Mouse (Mus musculus) cerebellum, adult 9-10 months (tissue): ENCODE results near the gene Ptpa.

ENCODE experiments used
- DNase-seq: peaks from one replicate; pipeline ENCODE4 v3.0.0; 2022

The Ptpa gene

DNA sequence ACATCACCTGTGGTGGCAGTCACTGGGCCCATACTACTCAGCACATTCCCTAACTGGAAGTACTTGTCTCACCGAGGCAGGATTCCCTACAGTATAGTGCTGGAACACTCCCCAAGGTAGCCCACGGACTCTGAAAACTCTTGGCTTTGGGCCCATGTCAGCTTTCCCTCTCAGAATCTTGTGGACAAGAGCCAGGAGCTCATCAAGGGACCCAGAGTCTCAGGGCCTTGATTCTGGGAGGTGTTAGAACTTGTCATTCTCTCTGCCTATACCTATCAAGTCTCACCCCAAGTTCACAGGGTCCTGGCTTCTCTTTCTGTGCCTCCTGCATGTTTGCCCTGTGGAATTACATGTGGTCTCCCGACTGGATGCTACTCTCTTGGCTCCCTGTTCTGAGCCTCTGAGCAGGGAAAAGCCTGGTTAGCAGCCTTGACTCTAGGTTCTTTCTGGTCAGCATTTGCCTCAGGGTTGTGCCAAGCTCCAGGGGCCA, 24.4 kb downstream of the Ptpa start:
- no peak for DNase-seq

DNA sequence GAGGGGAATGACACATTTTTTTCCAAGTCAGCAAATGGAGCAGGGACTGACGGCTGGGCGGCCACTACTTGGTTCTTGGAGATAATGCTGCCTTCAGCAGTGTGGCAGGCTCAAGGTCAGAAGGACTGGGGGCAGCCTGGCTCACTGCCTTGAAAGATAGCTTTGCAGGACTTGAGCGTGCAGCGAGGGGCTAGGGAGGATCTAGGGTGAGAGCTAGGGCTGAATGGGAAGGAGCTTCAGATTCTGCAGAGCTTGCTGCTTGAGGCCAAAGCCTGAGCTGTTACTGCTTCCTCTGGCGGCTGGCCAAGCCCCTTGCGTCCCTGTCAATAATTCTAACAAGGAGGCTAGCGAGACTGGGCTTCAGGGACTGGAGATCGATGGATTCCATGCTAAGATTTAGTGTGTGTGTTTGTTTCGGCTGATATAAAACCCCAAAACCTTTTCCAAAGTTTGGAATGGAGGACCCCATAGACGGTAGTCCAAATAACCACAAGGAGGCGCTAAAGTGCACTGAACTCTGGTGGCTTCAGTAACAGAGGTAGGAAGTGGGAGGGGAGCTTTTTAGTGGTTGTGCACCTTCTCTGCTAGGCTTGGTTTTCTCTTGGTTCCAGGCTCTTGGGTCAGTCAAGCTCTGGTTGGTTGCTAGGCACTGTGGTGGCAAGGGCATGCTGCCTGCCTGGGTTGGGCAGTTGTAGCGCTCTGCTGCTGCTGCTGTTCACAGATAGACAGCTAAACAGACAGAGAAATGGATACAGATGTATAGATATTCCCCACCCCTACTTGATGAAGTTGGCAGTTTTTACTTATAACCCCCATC, 25.1 kb downstream of the Ptpa start:
- DNase-seq: peak; percentile 78

DNA sequence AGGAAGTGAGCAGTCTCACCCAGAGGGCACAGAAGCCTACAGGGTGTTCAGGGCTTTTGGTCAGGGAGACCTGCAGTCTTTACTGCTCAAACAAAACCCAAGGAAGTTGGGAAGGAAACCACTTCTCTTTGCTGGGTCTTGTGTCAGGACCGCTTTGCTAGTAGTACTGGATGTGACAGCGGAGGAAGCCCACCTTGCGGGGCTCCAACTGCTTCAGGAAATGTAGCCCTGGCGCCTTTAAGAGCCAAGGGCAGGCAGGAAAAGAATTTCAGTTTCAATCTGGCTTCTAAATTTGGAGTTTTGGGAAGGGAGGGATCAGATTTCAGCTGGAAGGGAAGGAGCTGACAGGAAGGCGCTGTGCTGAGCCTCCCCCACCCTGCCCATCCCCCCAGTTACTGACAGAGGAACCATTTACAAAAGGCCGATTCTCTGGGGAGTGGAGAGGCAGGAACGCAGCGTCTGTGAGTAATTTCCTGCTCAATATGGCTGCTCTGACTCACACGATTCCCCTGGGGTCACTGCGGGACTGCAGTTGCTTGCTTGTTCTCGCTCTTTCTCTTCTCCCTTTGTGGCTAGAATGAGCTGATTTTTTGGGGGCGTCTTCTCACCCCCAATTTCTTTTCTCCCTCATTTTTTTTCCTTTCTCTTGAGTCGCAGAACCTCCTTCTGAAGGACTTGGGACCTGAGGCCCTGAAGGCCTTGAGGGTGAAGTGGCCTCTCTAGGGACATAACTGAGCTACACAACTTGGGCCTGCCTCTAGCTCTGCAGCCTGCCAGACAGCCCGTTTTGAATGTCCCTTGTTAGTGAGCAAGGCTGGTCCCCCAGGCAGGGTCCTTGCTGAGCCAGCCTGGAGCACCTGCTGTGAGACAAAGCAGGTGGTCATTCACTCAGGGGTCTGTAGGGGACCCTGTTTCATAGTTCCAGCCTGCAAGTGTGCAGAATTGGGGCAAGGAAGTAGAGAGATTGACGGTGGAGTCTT, 26.0 kb downstream of the Ptpa start:
- DNase-seq: peak; percentile 64

DNA sequence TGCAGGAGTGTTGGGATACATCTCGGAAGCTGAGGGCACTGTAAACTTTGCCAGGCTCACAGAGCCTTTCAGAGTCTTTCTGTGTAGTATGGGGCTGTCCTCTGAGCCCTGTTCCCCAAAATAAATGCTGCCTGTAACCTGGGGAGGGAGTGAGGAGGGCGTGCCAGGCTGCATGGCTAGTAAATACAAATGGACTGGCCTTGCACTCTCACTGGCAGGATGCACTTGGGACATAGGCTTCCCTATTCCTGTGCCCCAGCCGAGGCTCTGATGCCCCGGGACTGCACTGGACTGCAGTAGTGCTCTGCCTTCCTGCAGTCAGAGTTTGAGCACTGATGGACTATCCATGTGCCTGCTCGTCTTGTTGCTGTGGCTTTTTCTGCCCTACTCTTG, 26.7 kb downstream of the Ptpa start:
- no peak for DNase-seq

DNA sequence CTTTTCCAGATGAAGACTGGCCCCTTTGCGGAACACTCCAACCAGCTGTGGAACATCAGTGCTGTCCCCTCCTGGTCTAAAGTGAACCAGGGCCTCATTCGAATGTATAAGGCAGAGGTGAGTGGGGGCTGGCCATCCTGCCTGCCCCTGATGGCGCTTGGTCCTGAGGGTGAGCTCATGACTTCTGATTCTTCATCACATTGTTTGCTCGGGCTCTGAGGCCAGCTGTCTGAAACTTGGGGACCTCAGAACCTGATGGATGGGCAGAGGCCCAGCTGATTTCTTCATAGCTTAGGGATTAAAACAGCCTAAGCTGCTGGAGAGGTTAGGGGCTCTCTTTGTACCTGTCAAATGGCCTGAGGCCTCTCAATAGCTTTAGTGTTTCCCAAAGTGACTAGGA, 27.4 kb downstream of the Ptpa start:
- no peak for DNase-seq

DNA sequence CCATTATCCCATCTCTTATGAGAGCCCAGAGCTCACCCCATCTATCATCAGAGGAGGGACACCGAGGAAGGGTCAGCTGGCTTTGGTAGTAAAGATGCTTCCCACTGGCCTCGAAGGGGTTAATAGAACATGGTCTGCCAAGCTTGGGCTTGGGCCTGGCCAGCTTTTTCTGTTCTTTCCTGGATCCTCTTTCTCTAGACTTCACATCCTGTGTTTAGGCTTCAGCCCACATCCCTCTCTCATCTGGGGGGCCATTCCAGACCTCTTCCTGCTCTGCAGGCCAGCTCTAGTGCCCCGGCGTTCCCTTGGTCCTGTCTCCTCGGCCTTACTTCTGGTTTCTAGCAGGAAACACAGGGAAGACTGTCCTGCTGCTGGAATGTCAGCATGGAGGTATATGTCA, 28.2 kb downstream of the Ptpa start:
- DNase-seq: no peak

DNA sequence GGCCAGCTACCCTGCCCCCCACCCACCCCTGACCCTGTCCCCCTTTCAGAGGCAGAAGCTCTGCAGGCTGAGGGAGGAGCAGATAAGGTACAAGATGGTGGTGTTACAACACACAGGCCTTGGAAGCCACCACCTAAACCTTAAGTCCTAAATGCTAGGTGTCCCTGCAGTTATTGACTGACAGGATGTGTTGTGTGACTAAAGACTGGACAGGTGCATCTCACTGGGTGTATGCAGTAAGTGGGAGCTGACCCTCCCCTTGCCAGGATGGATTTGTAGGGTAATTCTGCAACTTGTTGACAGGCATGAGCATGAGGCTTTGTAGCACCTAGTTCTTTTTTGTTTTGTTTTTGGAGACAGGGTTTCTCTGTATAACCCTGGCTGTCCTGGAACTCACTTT, 28.6 kb downstream of the Ptpa start:
- DNase-seq: no peak

DNA sequence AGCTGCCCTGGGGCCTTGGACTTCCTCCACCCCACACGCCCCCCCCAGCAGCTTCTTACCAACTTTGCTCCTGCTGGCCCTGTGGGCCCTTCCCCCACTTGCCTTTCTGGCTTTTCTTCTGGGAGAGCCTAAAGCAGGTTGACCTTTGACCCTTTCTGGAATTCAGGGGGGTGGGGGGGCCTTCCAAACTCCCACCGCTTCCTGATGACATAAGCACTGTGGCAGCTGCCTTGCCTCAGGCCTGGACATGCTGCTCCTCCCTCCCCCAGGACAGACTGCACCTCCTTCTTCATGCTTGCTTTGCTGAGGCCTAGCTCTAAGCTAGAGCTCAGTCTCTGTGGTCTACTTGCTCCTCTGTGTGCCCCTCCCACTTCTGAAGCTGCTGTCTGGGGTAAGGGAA, 29.5 kb downstream of the Ptpa start:
- DNase-seq: no peak

DNA sequence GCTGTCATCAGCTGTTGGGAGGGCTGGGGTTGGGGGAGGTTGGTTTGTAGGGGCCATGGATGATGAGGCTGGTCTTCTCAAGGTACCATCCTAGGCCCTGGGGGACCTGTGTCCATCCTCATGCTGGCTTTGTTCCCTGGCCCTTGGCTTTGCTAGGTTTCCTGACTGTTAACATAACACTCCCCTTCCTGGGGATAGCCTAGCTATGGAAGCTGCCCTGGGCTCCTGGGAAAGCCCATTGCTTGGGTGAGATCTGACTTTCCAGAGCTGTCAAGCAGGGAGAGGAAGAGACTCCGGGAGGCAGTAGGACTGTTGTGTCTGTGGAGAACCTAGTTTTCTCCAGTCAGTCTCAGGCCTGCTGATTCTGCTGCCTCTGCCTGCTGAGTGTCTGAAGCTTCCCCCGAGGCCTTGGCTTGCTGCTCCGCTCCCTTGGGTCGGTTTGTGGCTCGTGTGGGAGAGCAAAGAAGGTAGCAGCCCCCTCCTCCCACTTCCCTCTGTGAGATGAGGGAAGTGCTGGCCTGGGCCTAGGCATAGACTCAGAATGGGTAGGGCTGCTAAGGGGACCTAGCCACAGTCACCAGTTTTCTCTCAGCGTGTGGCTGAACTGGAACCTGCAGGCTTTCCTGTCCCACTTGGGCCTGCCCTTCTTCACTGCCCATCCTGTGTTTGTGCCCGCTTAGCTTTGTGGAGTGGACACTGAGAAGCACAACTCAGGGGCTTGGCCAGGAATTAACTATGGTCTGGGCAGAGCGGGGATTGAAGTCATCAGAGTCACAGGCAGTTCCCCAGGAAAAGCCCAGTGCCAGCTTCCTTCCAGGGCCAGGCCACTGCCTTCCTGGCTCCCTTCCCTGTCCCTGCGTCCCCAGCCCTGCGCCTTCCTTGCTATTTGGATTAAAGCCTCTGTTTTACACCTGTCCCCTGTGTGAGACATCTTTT, 31.3 kb downstream of the Ptpa start:
- peak; percentile 62 for DNase-seq

DNA sequence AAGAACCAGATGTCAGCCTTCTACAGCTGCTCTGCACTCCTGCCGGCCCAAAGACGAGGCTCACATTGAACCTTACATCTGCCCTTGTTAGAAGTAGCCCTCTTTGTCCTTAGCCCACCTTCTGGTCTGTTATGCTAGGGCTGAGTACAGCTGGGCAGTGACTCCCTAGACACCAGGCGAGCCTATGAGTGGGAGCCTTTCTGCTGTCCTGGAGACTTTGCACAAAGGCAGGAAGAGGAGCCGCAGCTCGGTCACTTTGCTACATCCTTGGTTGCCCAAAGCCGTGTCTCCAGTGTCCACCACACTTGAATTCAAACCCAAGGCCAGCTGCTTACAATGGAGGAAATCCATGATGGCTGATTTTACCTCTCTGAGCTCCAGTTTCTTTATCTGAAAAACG, 32.5 kb downstream of the Ptpa start:
- no peak for DNase-seq

DNA sequence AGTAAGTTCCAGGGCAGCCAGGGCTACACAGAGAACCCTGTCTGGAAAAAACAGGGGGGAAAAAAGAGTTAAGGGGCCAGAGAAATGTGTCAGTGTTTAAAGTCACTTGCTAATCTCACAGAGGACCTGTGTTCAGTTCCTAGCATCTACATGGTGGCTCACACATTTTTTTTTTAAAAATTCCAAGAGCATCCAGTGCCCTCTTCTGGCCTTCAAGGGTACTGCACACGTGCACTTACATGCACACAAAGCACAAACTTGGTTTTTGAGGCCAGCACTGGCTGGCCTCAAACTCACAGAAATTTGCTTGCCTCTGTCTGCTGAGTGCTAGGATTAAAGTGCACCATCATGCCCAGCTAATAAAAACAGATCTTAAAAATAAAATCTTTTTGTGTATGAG, 34.7 kb downstream of the Ptpa start:
- no peak for DNase-seq

DNA sequence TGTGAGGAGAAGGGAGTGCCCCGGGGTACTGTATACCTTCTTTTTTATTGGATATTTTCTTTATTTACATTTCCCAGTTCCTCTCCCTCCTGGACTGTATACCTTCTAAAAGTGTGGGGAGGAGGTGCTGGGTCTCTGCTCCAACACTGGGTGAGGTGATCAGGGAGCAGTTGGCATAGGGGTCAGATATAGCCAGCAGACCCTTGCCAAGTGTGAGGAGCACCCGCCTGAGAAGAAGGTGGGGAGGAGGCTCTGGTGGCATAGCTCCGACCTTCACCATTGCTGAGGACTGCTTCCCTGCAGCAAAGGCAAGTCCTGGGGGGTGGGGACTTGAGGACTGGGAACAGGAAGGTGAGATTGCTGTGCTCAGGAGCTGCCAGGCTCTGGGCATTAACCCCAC, 35.7 kb downstream of the Ptpa start:
- no peak for DNase-seq

DNA sequence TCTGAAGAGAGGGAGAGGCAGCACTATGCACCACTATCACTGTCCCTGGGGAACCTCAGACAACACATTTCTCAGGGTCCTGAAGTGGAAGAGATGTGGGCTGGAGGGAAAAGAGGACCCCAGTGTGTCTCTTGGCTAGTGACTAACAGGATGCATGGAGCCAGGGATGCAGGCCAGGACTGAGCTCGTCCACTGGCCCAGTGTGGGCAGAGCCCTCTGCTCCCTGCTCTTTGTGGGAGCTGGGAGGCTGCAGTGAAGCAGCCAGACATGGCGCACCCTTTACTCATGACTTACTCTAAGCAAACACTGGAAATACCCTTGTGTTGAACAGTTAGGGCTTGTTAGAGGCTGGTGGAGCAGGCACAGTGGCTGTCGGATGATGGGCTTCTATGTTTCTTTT, 37.7 kb downstream of the Ptpa start:
- DNase-seq: no peak

DNA sequence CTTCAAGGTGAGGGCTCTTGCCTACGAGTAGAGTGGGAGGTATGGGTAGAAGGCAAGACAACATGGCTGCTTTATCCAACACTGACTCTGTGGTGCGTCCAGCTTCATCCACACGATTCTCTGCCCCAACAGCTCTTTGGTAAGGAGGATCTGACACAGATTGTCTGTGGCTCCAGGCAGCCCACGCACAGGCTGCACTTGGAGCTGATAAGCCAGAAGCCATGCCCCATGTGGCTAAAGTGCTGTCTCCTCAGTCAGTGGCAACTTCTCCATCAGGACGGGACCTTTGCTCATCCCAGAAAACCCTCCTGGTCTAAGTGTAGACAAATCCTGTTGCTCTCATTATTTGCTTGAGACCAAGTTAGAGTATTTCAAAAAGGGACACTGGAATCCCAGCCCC, 38.7 kb downstream of the Ptpa start:
- DNase-seq: no peak

DNA sequence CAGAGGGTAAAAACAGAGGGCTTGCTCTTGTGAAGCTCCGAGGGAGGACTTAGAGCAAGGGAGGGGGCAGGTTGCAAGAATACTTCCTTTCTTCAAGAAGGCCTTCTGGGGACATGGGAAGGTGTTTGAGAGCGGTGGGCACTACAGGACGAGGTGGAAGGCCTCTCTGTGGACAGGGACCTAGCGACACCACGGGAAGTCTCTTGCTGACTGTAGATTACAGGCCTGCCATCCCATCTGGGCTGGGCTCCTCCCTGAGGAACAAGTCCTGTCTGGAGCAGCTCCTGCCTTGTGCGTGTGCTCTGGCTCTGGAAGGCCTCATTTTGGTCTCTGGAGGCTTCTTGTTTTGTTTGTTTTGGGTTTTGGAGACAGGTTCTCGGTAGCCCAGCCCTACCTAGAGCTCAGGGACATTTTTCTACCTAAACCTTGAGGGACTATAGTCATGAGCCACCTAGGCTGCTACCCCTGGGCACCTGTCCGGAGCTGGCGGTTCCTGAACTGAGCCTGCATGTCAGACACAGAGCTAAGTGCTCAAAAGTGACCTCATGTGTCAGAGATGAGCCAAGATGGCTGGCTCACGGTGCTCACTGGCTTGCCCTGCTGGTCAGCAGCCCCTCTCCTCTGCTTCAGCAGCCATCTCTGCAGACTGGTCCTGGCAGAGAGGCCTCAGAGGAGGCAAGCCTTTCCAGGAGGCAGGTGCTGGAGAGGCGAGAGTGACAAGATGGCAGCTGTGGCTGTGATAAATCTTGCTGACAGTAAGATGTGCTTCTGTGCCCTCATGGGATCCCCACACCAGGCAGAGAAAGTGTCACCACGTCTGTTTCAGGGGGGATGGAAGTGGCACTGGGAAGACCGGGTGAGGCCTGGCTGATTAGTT, 40.5 kb downstream of the Ptpa start:
- no peak for DNase-seq

DNA sequence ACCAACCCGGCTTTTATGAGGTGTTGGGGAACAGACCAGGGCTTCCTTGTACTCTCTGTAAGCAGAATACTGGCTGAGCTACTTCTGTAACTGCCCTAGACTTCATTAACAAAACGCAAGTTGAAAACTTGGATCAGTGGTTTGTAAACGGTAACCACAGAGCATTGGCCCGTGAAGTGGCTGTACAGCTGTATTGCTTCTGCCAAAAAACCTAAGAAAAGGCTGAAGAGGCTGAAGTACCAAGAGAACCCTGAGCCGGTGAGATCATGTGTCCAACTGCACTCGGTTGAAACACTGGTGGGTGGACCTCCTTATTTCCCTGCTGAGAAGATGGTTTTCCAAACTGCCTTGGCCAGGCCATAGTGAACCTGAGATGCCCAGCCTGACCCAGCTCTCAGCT, 42.5 kb downstream of the Ptpa start:
- no peak for DNase-seq

DNA sequence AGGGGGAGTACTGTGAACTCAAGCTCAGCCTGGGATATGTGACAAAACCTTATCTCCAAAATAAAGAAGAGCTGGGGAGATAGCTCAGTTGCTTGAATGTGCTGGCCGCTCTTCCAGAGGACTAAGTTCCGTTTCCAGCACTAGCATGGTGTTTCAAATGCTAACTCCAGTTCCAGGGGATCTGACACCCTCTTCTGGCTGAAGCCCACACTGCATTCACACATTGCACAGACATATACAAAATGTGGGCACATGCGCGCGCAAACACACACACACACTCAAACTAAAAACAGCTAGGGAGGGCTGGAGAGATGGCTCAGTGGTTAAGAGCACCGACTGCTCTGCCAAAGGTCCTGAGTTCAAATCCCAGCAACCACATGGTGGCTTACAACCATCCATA, 43.4 kb downstream of the Ptpa start:
- no peak for DNase-seq

DNA sequence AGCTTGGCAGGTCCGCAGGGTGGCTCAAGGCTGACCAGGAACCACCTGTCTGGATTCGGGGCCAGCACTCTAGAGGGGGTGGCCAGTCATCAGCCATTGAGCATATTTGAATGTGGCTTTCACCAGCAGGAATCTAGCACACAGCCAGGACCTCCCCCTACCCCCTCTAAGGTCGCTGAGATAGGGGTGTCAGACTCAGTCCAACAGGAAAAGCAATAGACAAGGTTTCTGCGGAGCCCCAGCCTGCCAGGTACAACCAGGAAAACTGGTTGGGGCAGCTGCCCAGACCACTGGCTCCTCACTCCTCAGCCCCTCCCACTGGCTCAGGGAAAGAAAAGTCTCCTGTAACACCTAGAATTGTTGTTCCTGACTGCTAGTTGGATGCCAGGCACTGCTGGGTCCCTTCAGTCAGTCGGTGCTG, 47.5 kb downstream of the Ptpa start:
- peak; percentile 57 for DNase-seq

DNA sequence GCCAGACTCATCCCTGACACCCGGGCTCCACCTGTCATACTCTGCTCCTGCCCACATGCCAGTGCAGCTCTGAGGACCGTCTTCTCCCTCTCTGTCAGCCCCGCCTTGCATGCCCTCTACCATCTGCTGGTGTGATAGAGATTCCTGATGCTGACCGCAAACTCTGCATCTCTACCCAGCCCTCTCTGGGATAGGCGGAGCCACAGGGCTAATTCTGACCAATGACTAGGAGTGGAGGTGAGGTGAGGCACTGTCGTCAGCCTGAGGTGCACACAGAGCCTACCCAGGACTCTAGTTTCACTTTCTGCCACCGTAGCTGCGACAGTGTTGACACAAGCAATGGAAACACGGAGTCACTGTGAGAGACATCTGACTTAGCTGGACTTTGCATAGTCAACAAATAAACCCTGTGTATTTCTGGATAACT, 48.1 kb downstream of the Ptpa start:
- DNase-seq: peak; percentile 87

DNA sequence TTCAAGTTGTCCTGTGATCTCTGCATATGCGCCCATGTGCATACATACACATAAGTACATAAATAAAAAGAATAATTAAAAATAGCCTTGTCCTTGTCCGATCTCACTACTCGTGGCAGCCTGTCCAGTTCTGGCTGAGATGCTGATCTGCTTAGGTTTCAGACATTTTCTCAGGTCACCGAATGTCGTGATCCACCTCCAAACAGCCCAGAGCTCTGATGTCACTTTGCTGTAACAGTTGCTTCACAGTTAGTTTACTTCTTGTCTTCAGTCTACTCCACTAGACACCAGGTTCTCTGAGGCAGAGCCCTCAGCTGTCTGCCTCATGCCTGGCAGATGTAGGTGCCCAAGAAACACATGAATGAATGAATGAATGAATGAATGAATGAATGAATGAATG, 48.6 kb downstream of the Ptpa start:
- DNase-seq: no peak

DNA sequence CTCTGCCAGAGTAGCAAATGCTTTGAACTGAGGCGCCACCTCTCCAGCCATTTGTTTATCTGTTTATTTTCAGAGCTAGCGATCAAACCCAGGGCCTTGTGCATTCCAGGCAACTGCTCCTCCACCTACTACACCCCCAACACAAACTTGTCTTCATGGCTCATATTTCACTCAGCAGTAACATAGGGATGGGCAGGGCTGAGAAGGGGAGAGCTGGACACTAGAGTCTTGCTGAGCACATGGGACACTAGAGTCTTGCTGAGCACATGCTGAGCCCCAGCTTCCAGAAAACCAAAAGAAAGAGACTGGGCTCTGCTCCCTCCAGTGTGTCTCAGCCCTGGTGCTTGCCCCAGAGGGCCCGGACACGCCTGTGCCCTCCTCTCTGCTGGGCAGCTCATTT, 50.9 kb downstream of the Ptpa start:
- DNase-seq: no peak

DNA sequence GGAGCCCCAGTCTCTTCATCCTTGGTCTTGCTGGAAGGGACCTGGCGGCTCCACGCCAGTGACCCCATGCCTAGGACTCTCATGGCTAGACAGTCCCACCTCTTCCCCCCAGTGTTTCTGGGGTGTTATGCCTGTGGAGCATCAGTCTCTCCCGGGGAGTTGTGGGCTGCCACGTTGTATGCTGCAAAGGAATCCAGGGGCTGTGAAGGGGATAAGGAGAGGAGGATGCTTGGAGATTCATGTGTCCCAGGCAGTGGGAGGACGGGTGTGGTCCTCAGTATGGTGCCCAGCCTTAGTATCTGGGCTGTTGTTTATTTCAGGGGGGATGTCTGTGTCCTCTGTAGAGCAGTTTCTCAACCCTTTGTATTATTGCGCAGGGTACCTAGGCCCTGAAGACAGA, 53.2 kb downstream of the Ptpa start:
- DNase-seq: peak; percentile 24
